Mouse (Mus musculus): ENCODE results near the gene Il17c.

Il17c gene

GRCm38 (mm10) chr8:122421376-122422070, at the start of gene Il17c:
Il17c (plus strand) TSS chr8:122422020.
- no peak for ATAC-seq (ENCODE audit: low TSS enrichment)

GRCm38 (mm10) chr8:122375320-122375719, 46.5 kb upstream of the Il17c start:
- ATAC-seq (ENCODE audit: low TSS enrichment) = no peak

- ATAC-seq (ENCODE audit: low TSS enrichment) = no peak
These were observed 46.0 kb upstream of the Il17c start for GRCm38 (mm10) chr8:122375751-122376364.

- ATAC-seq (ENCODE audit: low TSS enrichment) = peak; percentile 92
These were observed 45.2 kb upstream of the Il17c start, which contains the start of gene Zc3h18 for GRCm38 (mm10) chr8:122376365-122377231. Zc3h18 (plus strand) TSS chr8:122376609.

GRCm38 (mm10) chr8:122383039-122383438, 38.8 kb upstream of the Il17c start:
- ATAC-seq (ENCODE audit: low TSS enrichment) = no peak

GRCm38 (mm10) chr8:122389357-122389756, 32.5 kb upstream of the Il17c start:
- no peak for ATAC-seq (ENCODE audit: low TSS enrichment)

GRCm38 (mm10) chr8:122390758-122391157, 31.1 kb upstream of the Il17c start:
- ATAC-seq (ENCODE audit: low TSS enrichment) = no peak

- no peak for ATAC-seq (ENCODE audit: low TSS enrichment)
These were observed 28.1 kb upstream of the Il17c start for GRCm38 (mm10) chr8:122393717-122394116.

- no peak for ATAC-seq (ENCODE audit: low TSS enrichment)
These were observed 26.5 kb upstream of the Il17c start for GRCm38 (mm10) chr8:122395291-122395690.

- ATAC-seq (ENCODE audit: low TSS enrichment) = no peak
These were observed 23.6 kb upstream of the Il17c start for GRCm38 (mm10) chr8:122398186-122398585.

GRCm38 (mm10) chr8:122405146-122405805, 16.5 kb upstream of the Il17c start:
- ATAC-seq (ENCODE audit: low TSS enrichment) = no peak

- ATAC-seq (ENCODE audit: low TSS enrichment) = no peak
These were observed 14.1 kb upstream of the Il17c start for GRCm38 (mm10) chr8:122407678-122408077.

- ATAC-seq (ENCODE audit: low TSS enrichment) = no peak
These were observed 7.5 kb upstream of the Il17c start for GRCm38 (mm10) chr8:122414311-122414710.

- no peak for ATAC-seq (ENCODE audit: low TSS enrichment)
These were observed 6.3 kb upstream of the Il17c start for GRCm38 (mm10) chr8:122415554-122415953.

- ATAC-seq (ENCODE audit: low TSS enrichment) = peak; percentile 84
These were observed 1.8 kb upstream of the Il17c start for GRCm38 (mm10) chr8:122419881-122420555.

GRCm38 (mm10) chr8:122423217-122423616, 1.4 kb downstream of the Il17c start:
- no peak for ATAC-seq (ENCODE audit: low TSS enrichment)

GRCm38 (mm10) chr8:122423659-122424058, 1.8 kb downstream of the Il17c start:
- no peak for ATAC-seq (ENCODE audit: low TSS enrichment)

- no peak for ATAC-seq (ENCODE audit: low TSS enrichment)
These were observed 4.3 kb downstream of the Il17c start for GRCm38 (mm10) chr8:122426145-122426544.

- ATAC-seq (ENCODE audit: low TSS enrichment) = no peak
These were observed 5.8 kb downstream of the Il17c start for GRCm38 (mm10) chr8:122427607-122428006.

GRCm38 (mm10) chr8:122428163-122428562, 6.3 kb downstream of the Il17c start:
- ATAC-seq (ENCODE audit: low TSS enrichment) = no peak

GRCm38 (mm10) chr8:122430058-122430636, 8.3 kb downstream of the Il17c start:
- no peak; the same call in 1 of the 2 replicates for ATAC-seq (ENCODE audit: low TSS enrichment)

Measured in frontal cortex, adult (tissue).